Mouse (Mus musculus) layer of hippocampus, adult 2 months (tissue): ENCODE data around the gene Irf2bp2. TPM values are rescaled to one million over a fixed set of nuclear protein-coding genes. Genes with fewer than 3 reads are reported as not detected.
A peak's percentile ranks its signal among the peaks of the same experiment; 100 is the strongest.

Experiments
- DNase-seq, 2 experiments: peaks; one replicate each; pipeline ENCODE4 v3.0.0; 2022; ENCODE audit warnings: low spot score in 2 of 2
- H3K27ac ChIP-seq: fragments of 200-600 bp; 2 replicates; pipeline ENCODE4 v1.8.1; 2022
- H3K4me3 ChIP-seq: fragments of 200-600 bp; 2 replicates; pipeline ENCODE4 v1.8.1; 2022; ENCODE audit warnings: mild to moderate bottlenecking
- CTCF ChIP-seq: fragments of 200-600 bp; conservative IDR thresholded peaks from 2 replicates; pipeline ENCODE4 v1.8.1; 2022; ENCODE audit warnings: antibody characterized with exemption, mild to moderate bottlenecking, moderate library complexity
- total RNA-seq, 2 experiments: library from RNA; stranded (reverse); gene quantifications; 2 replicates each; pipeline ENCODE4 v1.2.3; 2021

Gene Irf2bp2
- total RNA-seq, 2 experiments from 2014 or later: 53.0 to 60.4 TPM

DNA sequence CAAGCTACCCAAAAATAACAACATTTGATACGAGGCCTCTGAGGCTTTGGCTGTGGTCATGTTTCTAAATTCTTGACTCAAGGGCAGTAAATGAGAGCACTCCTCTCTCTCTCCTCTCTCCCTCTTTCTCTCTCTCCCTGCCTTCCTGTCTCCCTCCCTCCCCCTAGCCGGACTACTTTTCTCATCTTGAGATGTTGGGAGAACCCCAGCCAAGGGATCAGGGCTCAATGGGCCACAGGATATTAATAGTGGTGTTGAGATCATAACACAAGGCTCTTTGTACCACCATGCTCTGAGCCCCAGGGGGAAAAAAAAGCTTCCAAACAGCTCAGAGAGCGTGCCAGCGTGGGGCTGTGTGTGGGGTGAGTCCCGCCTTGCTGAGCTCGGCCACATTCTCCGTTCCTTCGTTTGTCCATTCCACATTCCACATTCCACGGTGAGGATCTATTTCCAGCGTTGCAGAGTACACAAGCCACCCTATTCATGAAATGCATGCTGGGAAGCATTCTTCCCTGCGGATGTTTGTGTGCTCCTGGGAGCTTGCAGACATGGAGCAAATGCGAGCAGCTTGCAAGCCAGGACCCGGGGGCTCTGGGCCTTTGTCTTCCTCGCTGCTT, 27.2 kb downstream of the Irf2bp2 start:
- H3K27ac ChIP-seq: peak overlapping the region; percentile 87
- peak; percentile 49 to 72 for DNase-seq
- TF ChIP-seq CTCF: peak; percentile 19; the same call in 1 of the 2 replicates
- H3K4me3 ChIP-seq: peak overlapping the region; percentile 23

DNA sequence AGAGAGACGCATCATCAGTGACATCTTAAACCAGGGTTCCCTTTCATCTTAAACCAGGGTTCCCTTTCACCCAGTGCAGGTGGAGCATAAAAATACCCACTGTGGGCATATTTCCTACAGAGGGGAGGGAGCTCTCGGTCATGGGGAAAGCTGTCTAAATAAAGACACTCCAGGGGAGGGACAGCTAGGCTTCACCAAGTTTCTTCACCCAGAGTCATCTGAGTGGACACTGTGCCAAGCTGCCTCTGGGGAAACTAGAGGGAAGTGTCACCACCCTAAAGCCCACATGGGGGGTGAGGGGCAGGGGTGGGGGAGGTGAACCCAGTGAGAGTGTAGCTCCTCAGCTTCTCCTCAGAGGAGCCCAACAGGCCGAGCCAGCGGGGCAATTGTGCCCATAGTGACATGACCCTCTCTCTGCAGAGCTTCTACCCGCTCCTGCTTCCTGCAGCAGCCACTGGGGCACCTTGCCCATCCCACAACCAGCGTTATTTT, 27.8 kb downstream of the Irf2bp2 start:
- no peak for DNase-seq
- peak overlapping the region; percentile 87 for H3K27ac ChIP-seq
- no peak for TF ChIP-seq CTCF
- no peak overlapping the region for H3K4me3 ChIP-seq

DNA sequence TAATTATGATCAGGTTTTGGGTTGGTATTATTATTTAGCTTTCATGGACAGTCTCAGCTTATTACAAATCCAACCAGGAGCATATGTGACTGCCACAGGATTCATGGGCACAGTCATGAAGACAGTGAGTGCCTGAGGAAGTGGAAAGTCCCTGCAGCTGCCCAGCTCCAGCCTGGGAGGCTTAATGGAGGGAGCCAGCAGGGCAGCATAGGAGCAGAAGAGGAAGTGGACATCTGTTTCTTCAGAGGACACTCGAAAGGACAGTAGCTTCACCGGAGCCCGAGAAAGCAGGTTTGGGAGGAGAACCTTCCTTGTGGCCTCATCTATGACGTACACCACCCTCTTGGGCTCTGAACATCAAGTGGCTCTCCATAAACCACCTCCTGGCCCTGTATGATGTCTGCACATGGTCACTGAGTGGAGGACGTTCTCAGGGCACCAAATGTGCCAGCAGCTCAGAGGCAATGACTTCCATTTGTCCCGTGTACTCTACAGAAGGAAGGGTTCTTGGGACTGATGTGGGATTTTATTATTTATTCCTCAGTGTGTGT, 28.5 kb downstream of the Irf2bp2 start:
- no peak for DNase-seq
- TF ChIP-seq CTCF: no peak

DNA sequence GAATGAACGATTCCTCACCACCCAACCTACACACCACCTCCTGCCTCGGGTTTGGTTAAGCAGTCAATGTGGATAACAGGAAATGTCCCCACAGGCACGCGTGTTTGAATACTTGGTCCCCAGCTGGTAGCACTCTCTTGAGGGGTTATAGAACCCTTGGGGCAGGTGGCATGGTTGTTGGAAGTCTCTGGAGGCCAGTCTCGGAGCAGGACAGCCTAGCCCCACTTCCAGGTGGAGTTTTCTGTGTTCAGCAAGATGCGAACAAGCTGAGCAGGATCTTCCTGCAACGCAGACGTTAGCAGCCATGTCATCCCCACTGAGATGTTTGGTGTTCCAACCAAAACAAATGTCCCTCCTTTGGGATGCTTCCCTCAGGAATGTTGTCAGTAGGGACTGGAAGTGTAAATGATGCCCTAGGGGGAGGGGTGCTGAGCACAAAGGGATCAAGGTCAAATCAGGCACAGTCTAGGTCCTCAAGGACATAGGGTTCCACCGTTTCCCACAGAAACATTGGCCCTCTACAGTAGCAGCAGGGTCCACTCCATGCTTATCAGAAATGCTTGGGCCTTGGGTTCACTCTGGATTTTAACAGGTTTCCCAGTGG, 29.1 kb downstream of the Irf2bp2 start:
- no peak overlapping the region for H3K27ac ChIP-seq
- no peak for DNase-seq
- H3K4me3 ChIP-seq: no peak overlapping the region
- no peak for TF ChIP-seq CTCF

More for the DNA sequence above, 28.5 kb downstream of the Irf2bp2 start:
- peak overlapping the region; percentile 87 for H3K27ac ChIP-seq
- no peak overlapping the region for H3K4me3 ChIP-seq

DNA sequence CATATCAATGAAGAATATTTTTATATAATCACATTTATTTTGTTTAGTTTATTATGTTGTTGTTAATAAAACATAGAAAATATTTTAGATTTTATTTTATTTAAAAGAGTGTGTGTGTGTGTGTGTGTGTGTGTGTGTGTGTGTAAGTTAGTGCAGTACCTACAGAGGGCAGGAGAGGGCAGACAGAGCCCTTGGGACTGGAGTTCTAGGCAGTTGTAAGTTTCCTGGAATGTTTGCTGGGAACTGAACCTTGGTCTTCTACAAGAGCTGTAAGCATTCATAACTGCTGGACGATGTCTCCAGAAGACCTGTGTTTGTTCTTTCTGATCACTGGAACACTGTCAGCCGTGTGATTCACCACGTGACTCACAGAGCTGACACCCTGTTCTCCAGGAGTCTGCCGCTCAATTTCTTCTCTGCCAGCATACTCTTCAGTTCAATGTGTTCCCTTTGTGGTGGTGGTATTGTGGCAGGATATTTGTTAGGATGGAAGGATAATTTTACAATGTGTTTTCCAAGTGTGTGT, 32.4 kb downstream of the Irf2bp2 start:
- no peak overlapping the region for H3K4me3 ChIP-seq
- H3K27ac ChIP-seq: no peak overlapping the region
- TF ChIP-seq CTCF: no peak
- no peak for DNase-seq

DNA sequence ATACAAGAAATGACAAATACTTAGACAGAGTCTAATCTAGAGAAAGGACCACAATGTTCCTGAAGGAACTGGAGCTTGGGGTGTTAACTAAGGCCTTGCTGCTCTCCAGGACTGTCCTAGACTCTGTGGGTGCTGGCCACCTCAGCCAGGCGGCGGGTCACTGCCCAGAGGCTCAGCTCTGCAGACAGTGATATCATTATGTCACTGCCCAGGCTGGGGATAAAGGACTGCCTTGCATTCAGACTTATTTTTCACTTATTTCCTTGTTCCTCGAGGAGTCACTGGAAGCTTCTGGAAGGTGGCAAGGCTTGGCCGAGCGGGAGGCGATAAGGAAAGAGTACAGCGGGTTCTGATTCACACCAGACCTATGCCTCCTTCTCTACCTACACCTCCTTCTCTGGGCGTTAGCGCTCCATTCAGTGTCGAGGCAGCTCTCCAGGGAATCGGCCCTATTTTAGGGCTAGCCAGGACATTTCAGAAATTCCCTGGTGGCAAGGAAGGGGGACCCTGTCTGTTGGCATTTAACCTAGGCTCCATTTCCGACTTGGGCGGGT, 35.3 kb downstream of the Irf2bp2 start:
- TF ChIP-seq CTCF: no peak
- DNase-seq: no peak
- Histone ChIP-seq H3K27ac (no peak overlapping the region), H3K4me3 (no peak overlapping the region)

DNA sequence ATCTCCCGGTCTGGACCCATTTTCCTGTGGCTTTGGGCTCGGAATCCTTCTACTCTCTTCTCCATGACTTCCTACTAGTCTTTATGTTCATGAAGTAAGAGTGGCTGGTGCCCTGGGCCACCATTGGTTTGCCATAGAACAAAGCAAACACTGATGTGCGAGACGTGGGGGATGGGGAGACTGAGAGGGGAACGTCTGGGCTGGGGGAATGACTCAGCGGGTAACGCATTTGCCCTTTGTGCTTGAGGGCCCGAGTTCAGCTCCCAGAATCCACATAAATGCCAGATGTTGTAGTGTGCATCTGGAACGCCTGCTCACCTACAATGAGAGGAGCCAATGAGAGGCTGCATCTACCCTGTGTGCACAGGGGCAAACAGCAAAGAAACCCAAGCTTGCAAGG, 36.4 kb downstream of the Irf2bp2 start:
- no peak for DNase-seq
- Histone ChIP-seq H3K4me3 (no peak overlapping the region), H3K27ac (no peak overlapping the region)
- TF ChIP-seq CTCF: no peak

DNA sequence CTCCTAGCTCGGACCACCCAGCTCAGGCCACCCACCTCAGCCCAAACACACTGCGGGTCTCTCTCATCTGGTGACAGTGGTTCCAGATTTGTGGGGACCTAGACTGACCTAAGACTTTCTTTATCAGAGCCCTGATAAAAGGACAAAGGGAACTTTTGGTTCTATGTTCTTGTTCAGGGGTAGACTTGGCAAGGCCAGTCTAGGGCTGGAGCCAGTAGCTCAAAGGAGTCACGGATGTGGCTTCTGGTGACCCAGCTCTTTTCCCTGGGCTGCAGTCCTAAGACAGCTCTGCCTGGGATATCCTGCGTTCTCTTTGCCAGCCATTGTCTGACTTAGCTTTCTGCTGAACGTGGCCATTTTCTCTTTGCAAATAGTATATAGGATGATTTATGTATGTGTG, 37.1 kb downstream of the Irf2bp2 start:
- no peak for DNase-seq
- Histone ChIP-seq H3K27ac (no peak overlapping the region), H3K4me3 (no peak overlapping the region)
- TF ChIP-seq CTCF: no peak

DNA sequence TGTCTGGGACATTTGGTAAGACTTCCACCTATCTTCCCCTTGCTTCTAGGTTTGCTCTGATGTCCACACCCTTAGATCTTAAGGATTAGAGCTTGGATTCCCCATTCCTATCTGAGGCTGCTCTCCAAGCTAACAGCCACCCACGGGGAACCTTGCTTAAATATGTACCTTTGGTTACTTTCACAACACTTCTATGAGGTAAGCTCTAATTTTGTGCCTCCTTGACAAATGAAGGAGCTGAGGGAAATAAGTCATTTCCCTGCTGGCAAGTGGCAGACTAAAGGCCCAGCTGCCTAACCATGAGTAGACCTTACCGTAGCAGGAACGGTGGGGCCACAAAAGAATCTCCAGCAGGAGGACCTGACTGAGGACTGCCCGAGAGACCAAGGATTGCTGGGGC, 39.0 kb downstream of the Irf2bp2 start:
- no peak overlapping the region for H3K27ac ChIP-seq
- TF ChIP-seq CTCF: no peak
- H3K4me3 ChIP-seq: no peak overlapping the region
- DNase-seq: no peak

DNA sequence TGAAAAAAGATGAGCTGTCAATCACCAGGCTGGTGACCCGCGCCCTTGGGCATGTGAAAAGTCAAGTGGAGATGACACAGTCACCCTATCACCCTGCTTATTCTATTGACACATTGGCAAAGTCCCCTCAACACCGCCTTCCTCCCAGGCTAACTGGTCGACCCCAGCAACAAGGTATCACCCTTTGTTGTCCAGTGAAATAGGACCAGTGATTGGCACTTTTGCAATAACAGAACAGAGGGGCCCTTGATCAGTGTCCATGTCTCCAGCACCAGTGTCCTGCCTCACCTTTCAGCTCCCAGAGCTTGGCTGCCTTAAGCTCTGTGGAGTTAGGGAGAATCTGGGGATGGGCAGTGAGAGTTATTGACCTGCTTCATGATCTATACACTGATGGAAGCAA, 41.9 kb downstream of the Irf2bp2 start:
- DNase-seq: no peak
- Histone ChIP-seq H3K4me3 (no peak overlapping the region), H3K27ac (no peak overlapping the region)
- TF ChIP-seq CTCF: no peak

DNA sequence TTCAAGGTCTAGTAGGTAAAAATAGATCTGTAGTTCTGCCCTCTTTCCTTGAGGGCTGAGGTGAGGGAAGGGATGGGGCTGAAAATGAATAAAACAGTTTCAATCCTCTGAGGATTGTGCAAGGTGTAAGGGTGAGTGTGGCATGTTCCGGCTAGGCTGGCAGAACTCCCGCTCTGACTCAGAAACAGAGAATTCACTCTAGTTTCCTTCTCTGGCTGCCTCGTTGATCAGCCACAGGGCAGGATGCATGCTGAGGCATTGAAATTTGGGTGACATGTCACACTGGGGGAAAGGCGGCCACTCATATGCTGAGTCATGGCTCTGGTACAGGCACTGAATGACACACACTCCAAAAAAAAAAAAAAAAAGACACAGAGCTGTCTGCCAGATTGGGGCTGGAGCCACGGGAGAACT, 42.8 kb downstream of the Irf2bp2 start:
- TF ChIP-seq CTCF: no peak
- Histone ChIP-seq H3K4me3 (no peak overlapping the region), H3K27ac (no peak overlapping the region)
- no peak for DNase-seq

DNA sequence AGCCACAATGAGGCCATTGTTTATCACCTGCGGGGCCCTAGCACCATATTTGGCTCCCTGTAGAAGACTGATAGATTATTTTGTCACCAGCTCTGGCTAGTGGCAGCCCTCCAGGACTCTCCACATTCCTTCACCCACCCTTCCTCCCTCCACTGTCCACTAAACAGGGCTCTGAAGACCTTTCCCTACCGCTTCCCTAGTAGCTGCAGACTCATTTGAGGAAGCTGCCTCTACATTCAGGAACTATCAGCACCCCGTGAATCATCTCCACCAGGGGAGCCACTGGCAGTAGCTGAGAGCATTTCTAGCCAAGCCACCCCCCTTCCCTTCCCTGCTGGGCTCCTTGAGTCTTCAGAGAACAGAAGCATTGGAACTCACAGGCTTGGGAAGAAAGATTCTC, 45.9 kb downstream of the Irf2bp2 start:
- TF ChIP-seq CTCF: peak; percentile 62
- Histone ChIP-seq H3K27ac (no peak overlapping the region), H3K4me3 (no peak overlapping the region)
- DNase-seq: no peak

DNA sequence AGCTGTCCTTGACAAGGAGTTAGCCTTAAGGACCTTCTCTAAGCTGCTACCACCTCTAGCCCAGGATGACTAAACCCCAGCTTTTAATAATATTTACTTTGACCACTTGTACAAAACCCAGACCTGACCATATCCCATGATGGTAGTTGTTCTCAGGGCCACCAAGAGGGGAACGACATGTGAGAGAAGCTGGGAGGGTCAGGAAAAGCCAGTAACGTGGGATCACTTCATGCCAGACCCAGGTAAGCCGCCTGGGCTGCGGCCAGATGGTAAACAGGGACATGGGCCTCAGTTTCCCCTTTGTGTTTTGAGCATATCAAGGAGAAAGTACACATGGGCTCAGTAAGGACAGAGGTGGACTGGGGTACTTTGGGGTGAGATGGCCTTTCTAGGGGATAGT, 46.4 kb downstream of the Irf2bp2 start:
- Histone ChIP-seq H3K4me3 (no peak overlapping the region), H3K27ac (no peak overlapping the region)
- TF ChIP-seq CTCF: no peak
- DNase-seq: no peak
